Mouse (Mus musculus) cerebellum, adult 11 months (tissue): ENCODE measurements at regions not wholly inside any gene's neighbourhood (a gene's known extent, or its start where the extent isn't known, plus 50 kb on each side); places are given as distances from the start of the nearest gene placed in this dataset.
A peak's percentile ranks its signal among the peaks of the same experiment; 100 is the strongest.

Experiments
- DNase-seq: peaks from one replicate; pipeline ENCODE4 v3.0.0; 2022

- DNase-seq = no peak
These were observed 159.2 kb upstream of the Zfp706 start for GRCm38 (mm10) chr15:37166744-37167143.

GRCm38 (mm10) chr15:37165887-37166507, 158.4 kb upstream of the Zfp706 start:
- no peak for DNase-seq

DNA sequence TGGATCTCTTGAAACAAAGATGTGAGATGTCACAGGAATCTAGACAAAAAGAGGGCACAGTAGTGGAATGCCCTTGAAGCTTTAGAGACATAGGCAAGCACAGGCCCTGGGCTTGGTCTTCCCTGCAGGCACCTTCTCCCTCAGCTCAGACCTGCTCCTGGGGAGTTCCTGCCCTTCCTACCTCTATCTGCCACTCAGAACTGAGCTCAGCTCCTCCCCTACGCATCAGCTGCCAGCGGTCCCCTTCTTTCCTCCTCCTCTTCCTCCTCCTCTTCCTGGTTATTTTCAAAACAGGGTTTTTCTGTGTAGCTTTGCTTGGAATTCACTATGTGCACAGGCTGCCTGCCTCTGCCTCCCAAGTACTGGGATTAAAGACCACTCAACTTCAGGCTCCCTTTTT, 157.6 kb upstream of the Zfp706 start:
- DNase-seq = no peak

DNA sequence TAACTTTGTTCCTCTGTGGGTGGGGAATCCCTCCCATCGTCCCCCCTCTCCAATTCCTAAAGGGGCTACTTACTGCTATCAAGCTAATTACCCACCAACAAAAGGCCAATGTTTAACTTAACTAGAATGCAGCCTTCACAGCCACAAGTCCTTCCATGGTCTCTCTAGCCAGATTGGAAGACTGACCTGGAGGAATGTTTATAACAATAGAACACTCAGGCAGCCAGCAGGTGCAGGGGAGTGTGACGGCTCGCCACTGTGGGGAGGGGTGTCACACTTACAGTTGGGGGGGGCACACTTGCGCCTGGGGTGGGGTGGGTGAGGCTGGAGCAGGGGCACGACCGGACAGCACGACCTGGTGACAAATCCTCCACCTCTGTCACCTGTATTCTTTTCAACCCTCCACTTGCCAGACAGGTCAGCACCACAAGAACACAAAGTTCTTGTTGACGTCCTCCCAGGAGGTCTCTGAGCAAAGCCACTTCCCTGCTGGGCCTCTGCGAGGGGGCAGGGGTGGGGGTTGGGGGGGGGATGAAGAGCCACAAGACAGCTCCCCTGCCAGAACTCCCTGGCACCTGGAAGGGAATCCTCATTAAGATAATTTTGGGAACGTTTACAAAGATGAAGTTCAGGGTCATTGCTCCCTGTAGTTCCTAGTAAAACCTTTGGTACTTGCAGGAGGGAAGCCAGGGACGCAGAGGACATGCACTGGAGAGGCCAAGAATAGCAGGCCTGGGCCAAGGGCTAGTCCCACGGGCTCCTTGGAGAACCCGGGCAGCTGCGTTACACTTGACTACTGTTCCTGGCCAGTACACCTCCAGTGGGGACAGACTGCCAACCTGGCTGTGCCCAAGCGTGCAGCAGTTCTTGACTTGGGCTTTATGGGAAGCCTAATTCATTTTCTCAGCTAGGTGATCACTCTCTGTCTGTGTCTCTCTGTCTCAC, 156.9 kb upstream of the Zfp706 start:
- no peak for DNase-seq

- no peak for DNase-seq
These were observed 152.4 kb upstream of the Zfp706 start for GRCm38 (mm10) chr15:37159956-37160355.

- no peak for DNase-seq
These were observed 151.8 kb upstream of the Zfp706 start for GRCm38 (mm10) chr15:37159349-37159748.

- DNase-seq = no peak
These were observed 149.8 kb upstream of the Zfp706 start for GRCm38 (mm10) chr15:37157386-37157785.

DNA sequence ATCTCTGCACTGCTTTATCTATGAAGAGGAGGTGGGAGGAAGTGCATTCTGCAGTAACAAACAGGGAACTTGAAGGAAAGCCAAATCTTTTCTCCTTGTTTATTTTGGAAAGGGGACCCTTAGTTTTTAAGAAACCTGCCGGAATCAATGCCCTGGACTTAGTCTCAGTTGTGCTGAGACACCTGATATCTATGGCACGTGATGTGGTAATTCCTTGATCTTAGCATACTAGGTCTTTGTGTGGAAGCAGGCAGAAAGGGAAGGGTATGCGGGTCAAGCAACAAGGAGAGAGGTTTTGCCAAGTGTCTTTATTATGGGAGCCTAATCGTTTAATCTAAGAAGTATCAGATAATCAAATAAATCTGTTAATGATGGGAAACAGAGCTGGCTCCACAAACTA, 147.4 kb upstream of the Zfp706 start:
- no peak for DNase-seq

- no peak for DNase-seq
These were observed 145.6 kb upstream of the Zfp706 start for GRCm38 (mm10) chr15:37153177-37153576.

GRCm38 (mm10) chr15:37135590-37136164, 128.1 kb upstream of the Zfp706 start:
- DNase-seq = peak; percentile 71

DNA sequence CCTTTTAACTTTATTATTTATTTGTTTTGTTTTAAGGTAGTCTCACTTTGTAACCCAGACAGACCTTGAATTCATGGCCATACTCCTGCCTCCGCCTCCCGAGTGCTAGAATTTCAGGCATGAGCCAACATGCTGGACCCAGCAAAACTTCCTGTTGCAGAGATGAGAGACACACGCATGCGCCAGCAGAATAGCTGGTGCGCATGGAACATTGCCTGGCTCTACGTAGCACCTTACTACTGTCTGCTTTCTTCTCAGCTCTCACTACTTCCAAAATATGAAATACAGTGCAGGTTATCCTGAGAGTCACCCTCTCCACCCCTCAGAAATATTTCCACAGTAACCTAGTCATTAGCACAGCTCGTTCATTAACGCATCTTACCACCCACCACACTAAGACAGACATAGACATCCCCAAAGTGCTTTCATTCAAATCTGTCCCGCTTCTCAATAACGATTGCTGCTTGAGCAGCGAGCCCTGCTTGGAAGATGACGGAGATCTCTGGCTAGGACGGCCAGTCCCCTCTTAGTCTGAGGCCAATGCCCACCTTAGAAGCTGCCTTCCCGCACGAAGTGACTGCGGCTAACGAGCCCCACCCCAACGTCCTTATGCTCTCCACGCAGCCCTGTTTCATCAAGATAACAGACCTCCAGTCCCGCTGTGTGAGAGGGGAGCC, 127.5 kb upstream of the Zfp706 start:
- DNase-seq = peak; percentile 57

DNA sequence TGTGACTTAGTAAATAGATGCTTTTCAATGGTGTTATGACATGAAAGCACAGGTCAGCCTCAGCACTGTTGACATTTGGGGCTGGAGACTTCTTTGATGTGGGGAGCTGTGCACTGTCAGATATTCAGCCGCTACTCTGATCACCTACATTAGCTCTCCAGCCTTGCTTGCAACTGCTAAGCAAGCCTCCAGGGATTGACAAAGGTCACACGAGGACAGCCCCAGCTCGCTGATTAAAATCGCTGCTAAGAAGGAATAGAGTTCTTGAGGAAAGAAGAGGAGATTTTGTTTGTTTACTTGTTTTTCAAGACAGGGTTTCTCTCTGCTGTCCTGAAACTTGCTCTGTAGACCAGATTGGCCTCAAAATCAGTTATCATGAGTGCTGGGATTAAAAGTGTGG, 126.8 kb upstream of the Zfp706 start:
- DNase-seq = no peak

- no peak for DNase-seq
These were observed 126.3 kb upstream of the Zfp706 start for GRCm38 (mm10) chr15:37133916-37134315.

DNA sequence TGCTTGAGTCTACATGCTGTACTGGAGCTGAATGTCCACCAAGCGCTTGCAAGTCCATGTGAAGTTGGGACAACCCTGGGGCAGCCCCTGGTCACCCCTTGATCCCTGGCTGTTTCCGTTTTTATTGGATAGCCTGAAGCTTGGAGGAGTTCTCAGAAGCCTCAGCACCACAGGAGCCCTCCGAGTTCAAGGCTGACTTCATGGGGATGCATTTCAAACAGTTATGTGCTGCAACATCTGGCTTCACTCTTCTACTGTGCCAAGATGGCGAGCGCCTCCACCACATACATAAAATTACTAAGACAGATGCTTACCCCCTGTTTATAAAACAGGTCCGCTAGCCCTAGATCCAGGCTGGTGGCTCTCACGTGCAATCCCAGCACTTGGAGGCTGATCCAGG, 120.1 kb upstream of the Zfp706 start:
- no peak for DNase-seq

DNA sequence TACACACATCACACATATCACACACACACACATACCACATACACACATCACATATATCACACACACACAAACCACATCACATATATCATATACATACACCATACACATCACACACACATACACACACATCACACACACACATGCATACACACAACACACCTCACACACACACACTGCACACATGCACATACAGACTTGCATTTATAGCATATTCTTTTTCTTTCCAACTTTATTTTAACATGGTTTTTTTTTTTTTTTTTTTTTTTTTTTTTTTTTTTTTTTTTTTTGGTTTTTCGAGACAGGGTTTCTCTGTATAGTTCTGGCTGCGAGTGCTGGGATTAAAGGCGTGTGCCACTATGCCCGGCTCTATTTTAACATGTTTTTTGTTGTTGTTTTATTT, 119.6 kb upstream of the Zfp706 start:
- no peak for DNase-seq

DNA sequence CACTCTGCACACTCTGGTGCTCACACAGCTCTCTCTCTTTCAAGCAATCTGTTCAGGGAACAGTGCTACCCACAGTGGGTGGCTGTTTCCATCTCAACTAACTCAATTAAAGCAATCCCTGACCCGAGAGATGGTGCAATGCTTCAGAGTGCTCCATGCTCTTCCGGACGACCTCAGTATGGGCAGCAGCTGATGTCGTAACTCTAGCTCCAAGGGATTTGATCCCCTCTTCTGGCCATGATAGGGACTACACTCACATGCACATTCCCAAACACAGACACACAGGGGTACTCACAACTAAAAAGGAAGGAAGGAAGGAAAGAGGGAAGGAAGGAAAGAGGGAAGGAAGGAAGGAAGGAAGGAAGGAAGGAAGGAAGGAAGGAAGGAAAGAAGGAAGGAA, 118.2 kb upstream of the Zfp706 start:
- DNase-seq = no peak

- no peak for DNase-seq
These were observed 117.4 kb upstream of the Zfp706 start for GRCm38 (mm10) chr15:37124951-37125350.

DNA sequence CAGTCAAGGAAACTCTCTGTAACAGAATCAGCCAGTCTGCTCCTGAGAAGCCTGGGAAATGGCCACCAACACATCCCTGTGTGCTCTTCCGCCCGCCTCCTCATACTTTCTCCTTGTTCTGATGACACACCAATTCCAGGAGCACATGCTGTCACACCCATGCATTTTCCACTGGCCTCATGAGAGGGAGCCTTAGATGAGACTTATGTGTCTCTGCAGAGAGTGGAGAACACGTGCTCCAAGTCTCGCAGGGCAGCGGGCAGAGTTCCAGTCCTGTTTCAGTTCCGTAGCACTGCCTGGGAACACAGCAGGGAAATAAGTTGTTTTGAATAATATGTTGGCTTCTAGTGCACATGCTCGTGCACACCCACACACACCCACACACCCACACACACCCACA, 116.7 kb upstream of the Zfp706 start:
- no peak for DNase-seq

GRCm38 (mm10) chr15:37120381-37120780, 112.8 kb upstream of the Zfp706 start:
- peak; percentile 75 for DNase-seq

- DNase-seq = peak; percentile 62
These were observed 106.5 kb upstream of the Zfp706 start for GRCm38 (mm10) chr15:37114119-37114518.

- no peak for DNase-seq
These were observed 102.9 kb upstream of the Zfp706 start for GRCm38 (mm10) chr15:37110462-37110861.

DNA sequence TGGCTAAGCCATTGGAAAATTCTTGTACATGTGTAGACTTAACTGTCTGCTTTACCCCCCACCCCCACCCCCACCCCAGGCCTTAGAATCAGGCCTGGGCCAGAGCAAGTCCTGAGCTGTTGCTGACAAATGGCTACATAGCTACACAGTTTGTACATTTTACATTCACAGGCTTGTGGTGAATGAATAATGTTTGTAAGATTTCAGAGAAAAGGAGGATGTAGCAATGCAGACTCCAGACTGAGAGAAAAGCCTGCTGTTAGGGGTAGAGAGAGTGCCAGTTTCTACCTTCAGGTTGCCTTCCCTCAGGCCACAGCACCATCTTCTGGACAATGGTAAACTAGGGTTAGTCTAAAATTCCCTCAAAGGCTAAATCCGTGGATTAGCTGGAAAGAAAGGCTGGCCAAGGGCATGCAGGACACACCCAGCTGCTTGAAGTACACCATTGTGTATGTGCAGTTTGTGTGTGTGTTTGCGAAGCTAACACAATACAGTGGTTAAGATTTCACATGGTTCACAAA, 94.5 kb upstream of the Zfp706 start:
- no peak for DNase-seq

DNA sequence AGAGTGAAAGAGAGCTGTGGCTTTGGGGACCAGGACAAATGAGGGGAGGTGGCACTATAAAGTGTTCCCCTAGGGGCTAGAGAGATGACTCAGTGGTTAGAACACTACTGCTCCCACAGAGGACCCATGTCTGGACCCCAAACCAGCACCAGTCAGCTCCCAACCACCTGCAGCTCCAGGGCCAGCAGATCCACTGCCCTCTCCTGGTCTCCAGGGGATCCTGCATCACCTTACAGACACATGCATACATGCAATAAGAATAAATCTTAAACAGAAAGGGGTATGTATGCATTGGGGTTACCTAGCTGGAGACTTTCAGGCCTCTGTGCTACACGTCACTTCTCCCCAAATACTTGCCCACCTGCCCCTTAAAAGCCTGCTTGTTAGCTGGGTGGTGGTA, 93.8 kb upstream of the Zfp706 start:
- DNase-seq = no peak
